Comparison of ENCODE assay signal across 8 mouse cellular contexts in the genomic region with DNA sequence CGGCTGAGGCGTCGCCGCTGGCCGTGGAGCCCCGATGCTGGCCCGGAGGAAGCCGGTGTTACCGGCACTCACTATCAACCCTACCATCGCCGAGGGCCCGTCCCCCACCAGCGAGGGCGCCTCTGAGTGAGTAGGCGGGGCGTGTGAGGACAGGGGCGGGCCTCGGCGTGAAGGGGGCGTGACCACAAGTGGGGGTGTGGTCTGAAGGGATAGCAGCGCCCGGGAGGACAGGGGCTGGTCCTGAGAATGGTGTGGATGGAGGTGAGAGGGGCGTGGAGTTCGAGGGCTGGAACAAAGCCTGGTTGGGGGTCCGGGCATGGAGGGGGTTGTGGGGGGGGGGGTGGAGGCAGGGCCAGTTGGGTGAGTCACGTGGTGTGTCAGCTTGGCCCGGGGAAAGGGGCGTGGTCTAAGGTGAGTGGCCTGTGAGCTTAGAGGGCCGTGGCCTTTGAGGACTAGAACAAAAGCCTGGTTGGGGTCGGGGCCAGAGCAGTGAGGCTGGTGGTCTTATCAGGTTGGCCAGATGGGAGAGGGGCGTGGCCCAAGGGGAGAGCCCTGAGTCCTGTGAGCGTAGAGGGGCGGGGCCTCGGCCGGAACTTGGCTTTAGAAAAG. TPM values are rescaled to one million over a fixed set of nuclear protein-coding genes. Genes with fewer than 3 reads are reported as not detected.
DNase-seq lines count a peak whose midpoint lies in the region; ATAC-seq and TF ChIP-seq lines count a peak whose summit lies in the region.

No protein-coding gene starts in this region.

- ATAC-seq in embryonic facial prominence, embryonic 15.5 days (ENCODE audit: insufficient number of reproducible peaks, low FRiP score, low TSS enrichment, low read depth): peak; percentile 86
- peak; percentile 89 for ATAC-seq in kidney, embryonic 14.5 days (ENCODE audit: low FRiP score, low TSS enrichment)
- peak; percentile 89 for ATAC-seq in liver, embryonic 11.5 days (replicated peaks; ENCODE audit: low FRiP score)

- no peak for TF ChIP-seq CTCF in bone marrow, adult 2 months (IDR thresholded peaks at IDR 0.05; ENCODE audit: control insufficient read depth, insufficient read depth, low read length)

- H3K4me3 ChIP-seq in bone marrow, adult 2 months (replicated peaks; ENCODE audit: control insufficient read depth, low read depth, low read length): peak overlapping the region; percentile 85
- peak overlapping the region; percentile 98 for H3K4me3 ChIP-seq in embryonic facial prominence, embryonic 15.5 days (replicated peaks)
- H3K4me3 ChIP-seq in heart, embryonic 10.5 days: peak overlapping the region; percentile 95
- H3K4me3 ChIP-seq in kidney, embryonic 14.5 days (ENCODE audit: low read length): peak overlapping the region; percentile 91
- peak overlapping the region; percentile 94 for H3K4me3 ChIP-seq in liver, embryonic 11.5 days (ENCODE audit: low read depth, low read length)
- H3K4me3 ChIP-seq in myocyte: peak overlapping the region; percentile 77

- peak; percentile 88 for DNase-seq in 416B (ENCODE audit: low read depth)
- peak; percentile 98 for DNase-seq in heart, embryonic 10.5 days (ENCODE audit: low spot score)
- peak; percentile 89 for DNase-seq in liver, embryonic 11.5 days (ENCODE audit: low spot score)
- DNase-seq in spleen, postnatal 4 days (ENCODE audit: low spot score in 2 of 2): peak; percentile 92 to 97

- peaks cover 50% of the 10 kb centered on the region for H3K79me2 ChIP-seq in myocyte (ENCODE audit: control insufficient read depth, insufficient read depth)

- no peaks in the 10 kb centered on the region for H3K27me3 ChIP-seq in embryonic facial prominence, embryonic 15.5 days
- no peaks in the 10 kb centered on the region for H3K27me3 ChIP-seq in heart, embryonic 10.5 days (ENCODE audit: insufficient read depth, poor library complexity, severe bottlenecking)
- H3K27me3 ChIP-seq in kidney, embryonic 14.5 days (ENCODE audit: control insufficient read depth, insufficient read depth, low read length): no peaks in the 10 kb centered on the region
- H3K27me3 ChIP-seq in liver, embryonic 11.5 days (replicated peaks; ENCODE audit: control insufficient read depth, insufficient read depth, low read length): no peaks in the 10 kb centered on the region
- no peaks in the 10 kb centered on the region for H3K27me3 ChIP-seq in myocyte (ENCODE audit: control insufficient read depth, insufficient read depth, insufficient read length)

- peaks cover 29% of the 10 kb centered on the region for H3K36me3 ChIP-seq in embryonic facial prominence, embryonic 15.5 days
- peaks cover 33% of the 10 kb centered on the region for H3K36me3 ChIP-seq in heart, embryonic 10.5 days
- peaks cover 31% of the 10 kb centered on the region for H3K36me3 ChIP-seq in kidney, embryonic 14.5 days (ENCODE audit: control insufficient read depth, insufficient read depth, low read length)
- H3K36me3 ChIP-seq in liver, embryonic 11.5 days (ENCODE audit: control insufficient read depth, insufficient read depth, low read length): peaks cover 28% of the 10 kb centered on the region
- peaks cover 15% of the 10 kb centered on the region for H3K36me3 ChIP-seq in myocyte (ENCODE audit: control insufficient read depth, insufficient read depth)

- H3K9ac ChIP-seq in embryonic facial prominence, embryonic 15.5 days: peak overlapping the region; percentile 100
- H3K9ac ChIP-seq in kidney, embryonic 14.5 days (ENCODE audit: low read depth, low read length): peak overlapping the region; percentile 98
- H3K9ac ChIP-seq in liver, embryonic 11.5 days (ENCODE audit: low read depth, low read length): peak overlapping the region; percentile 94

- TF ChIP-seq POLR2A in bone marrow, adult 2 months (IDR thresholded peaks at IDR 0.05; ENCODE audit: borderline replicate concordance, control insufficient read depth, low read depth, low read length): no peak
- no peak for TF ChIP-seq POLR2A in myocyte (IDR thresholded peaks at IDR 0.05; ENCODE audit: insufficient read length, low read depth)

- H3K4me2 ChIP-seq in embryonic facial prominence, embryonic 15.5 days (replicated peaks): peak overlapping the region; percentile 85
- H3K4me2 ChIP-seq in kidney, embryonic 14.5 days (replicated peaks; ENCODE audit: low read depth, low read length): peak overlapping the region; percentile 62
- H3K4me2 ChIP-seq in liver, embryonic 11.5 days: peak overlapping the region; percentile 94
- peak overlapping the region; percentile 92 for H3K4me2 ChIP-seq in myocyte (ENCODE audit: low read depth)

- H3K27ac ChIP-seq in bone marrow, adult 2 months (ENCODE audit: control insufficient read depth, insufficient read depth, low read depth, low read length, poor library complexity): peak overlapping the region; percentile 100
- peak overlapping the region; percentile 100 for H3K27ac ChIP-seq in embryonic facial prominence, embryonic 15.5 days (replicated peaks)
- peak overlapping the region; percentile 99 for H3K27ac ChIP-seq in heart, embryonic 10.5 days
- peak overlapping the region; percentile 100 for H3K27ac ChIP-seq in kidney, embryonic 14.5 days (ENCODE audit: low read depth, low read length)
- H3K27ac ChIP-seq in liver, embryonic 11.5 days (ENCODE audit: low read depth, low read length): peak overlapping the region; percentile 99

- WGBS in bone marrow, adult 2 months: under 1% methylated on average over 35 of the region's 35 CpGs
- under 1% methylated on average over 34 of the region's 35 CpGs for WGBS in embryonic facial prominence, embryonic 15.5 days
- WGBS in heart, embryonic 10.5 days: under 1% methylated on average over 35 of the region's 35 CpGs
- WGBS in kidney, embryonic 14.5 days: under 1% methylated on average over 35 of the region's 35 CpGs
- 0% methylated on average over 35 of the region's 35 CpGs for WGBS in liver, embryonic 11.5 days

- H3K4me1 ChIP-seq in bone marrow, adult 2 months (ENCODE audit: control insufficient read depth, insufficient read depth, low read length): peaks cover 3% of the 10 kb centered on the region; the same call in 1 of the 2 replicates
- peaks cover 22% of the 10 kb centered on the region for H3K4me1 ChIP-seq in embryonic facial prominence, embryonic 15.5 days
- peaks cover 34% of the 10 kb centered on the region for H3K4me1 ChIP-seq in heart, embryonic 10.5 days
- peaks cover 16% of the 10 kb centered on the region for H3K4me1 ChIP-seq in kidney, embryonic 14.5 days (ENCODE audit: control insufficient read depth, insufficient read depth, low read length)
- peaks cover 25% of the 10 kb centered on the region for H3K4me1 ChIP-seq in liver, embryonic 11.5 days (replicated peaks; ENCODE audit: control insufficient read depth, insufficient read depth, low read length)

- peak overlapping the region; percentile 50 for H3ac ChIP-seq in myocyte (ENCODE audit: control insufficient read depth, insufficient read length)

- H3K9me3 ChIP-seq in embryonic facial prominence, embryonic 15.5 days (replicated peaks): no peaks in the 10 kb centered on the region
- H3K9me3 ChIP-seq in heart, embryonic 10.5 days: no peaks in the 10 kb centered on the region
- no peaks in the 10 kb centered on the region for H3K9me3 ChIP-seq in kidney, embryonic 14.5 days (ENCODE audit: control insufficient read depth, low read length)
- no peaks in the 10 kb centered on the region for H3K9me3 ChIP-seq in liver, embryonic 11.5 days (ENCODE audit: control insufficient read depth, low read length)

RNA-seq across cellular contexts. Expression of a gene that starts 0.5 kb away (rescaled TPM):
- 57.6 and 108 TPM in 2 replicates for polyA plus RNA-seq in bone marrow, adult 2 months (2011; ENCODE audit: insufficient read depth, insufficient read length, low replicate concordance, missing spikeins)
- polyA plus RNA-seq in embryonic facial prominence, embryonic 15.5 days (2015; fragmentation: Nextera tagmentation; extraction: Ambion mirVana): 189 and 197 TPM in 2 replicates
- polyA plus RNA-seq in heart, embryonic 10.5 days (2016; fragmentation: Nextera tagmentation; extraction: Ambion mirVana): 173 and 196 TPM in 2 replicates
- 187 and 208 TPM in 2 replicates for polyA plus RNA-seq in kidney, embryonic 14.5 days (2014; fragmentation: Nextera tagmentation; extraction: Ambion mirVana)
- polyA plus RNA-seq in liver, embryonic 11.5 days (2014; fragmentation: Nextera tagmentation; extraction: Ambion mirVana): 201 and 207 TPM in 2 replicates
- 126 TPM for polyA plus RNA-seq in myocyte (2012; fragmentation: generic; extraction: Trizol)

RNA-seq across cellular contexts. Expression of a gene that starts 7.5 kb away (rescaled TPM):
- 0.87 TPM in 1 of 2 replicates, not detected in the other for polyA plus RNA-seq in bone marrow, adult 2 months (2011; ENCODE audit: insufficient read depth, insufficient read length, low replicate concordance, missing spikeins)
- polyA plus RNA-seq in embryonic facial prominence, embryonic 15.5 days (2015; fragmentation: Nextera tagmentation; extraction: Ambion mirVana): 0.89 and 0.92 TPM in 2 replicates
- 0.43 and 2.4 TPM in 2 replicates for polyA plus RNA-seq in heart, embryonic 10.5 days (2016; fragmentation: Nextera tagmentation; extraction: Ambion mirVana)
- 0.11 and 0.24 TPM in 2 replicates for polyA plus RNA-seq in kidney, embryonic 14.5 days (2014; fragmentation: Nextera tagmentation; extraction: Ambion mirVana)
- 17.3 and 17.6 TPM in 2 replicates for polyA plus RNA-seq in liver, embryonic 11.5 days (2014; fragmentation: Nextera tagmentation; extraction: Ambion mirVana)
- polyA plus RNA-seq in myocyte (2012; fragmentation: generic; extraction: Trizol): 0.14 TPM

RNA-seq across cellular contexts. Expression of a gene that starts 28.8 kb away (rescaled TPM):
- 28.2 and 31.0 TPM in 2 replicates for polyA plus RNA-seq in bone marrow, adult 2 months (2011; ENCODE audit: insufficient read depth, insufficient read length, low replicate concordance, missing spikeins)
- 57.6 and 59.4 TPM in 2 replicates for polyA plus RNA-seq in embryonic facial prominence, embryonic 15.5 days (2015; fragmentation: Nextera tagmentation; extraction: Ambion mirVana)
- polyA plus RNA-seq in heart, embryonic 10.5 days (2016; fragmentation: Nextera tagmentation; extraction: Ambion mirVana): 17.6 and 18.6 TPM in 2 replicates
- polyA plus RNA-seq in kidney, embryonic 14.5 days (2014; fragmentation: Nextera tagmentation; extraction: Ambion mirVana): 16.1 and 18.1 TPM in 2 replicates
- 31.6 and 34.2 TPM in 2 replicates for polyA plus RNA-seq in liver, embryonic 11.5 days (2014; fragmentation: Nextera tagmentation; extraction: Ambion mirVana)
- polyA plus RNA-seq in myocyte (2012; fragmentation: generic; extraction: Trizol): 26.1 TPM

RNA-seq across cellular contexts. Expression of a gene that starts 36.4 kb away (rescaled TPM):
- 10.3 and 16.7 TPM in 2 replicates for polyA plus RNA-seq in bone marrow, adult 2 months (2011; ENCODE audit: insufficient read depth, insufficient read length, low replicate concordance, missing spikeins)
- polyA plus RNA-seq in embryonic facial prominence, embryonic 15.5 days (2015; fragmentation: Nextera tagmentation; extraction: Ambion mirVana): 81.3 and 87.7 TPM in 2 replicates
- 58.0 and 73.9 TPM in 2 replicates for polyA plus RNA-seq in heart, embryonic 10.5 days (2016; fragmentation: Nextera tagmentation; extraction: Ambion mirVana)
- polyA plus RNA-seq in kidney, embryonic 14.5 days (2014; fragmentation: Nextera tagmentation; extraction: Ambion mirVana): 50.6 and 58.9 TPM in 2 replicates
- 80.3 and 84.0 TPM in 2 replicates for polyA plus RNA-seq in liver, embryonic 11.5 days (2014; fragmentation: Nextera tagmentation; extraction: Ambion mirVana)
- 139 TPM for polyA plus RNA-seq in myocyte (2012; fragmentation: generic; extraction: Trizol)

RNA-seq across cellular contexts. Expression of a gene that starts 46.2 kb away (rescaled TPM):
- polyA plus RNA-seq in bone marrow, adult 2 months (2011; ENCODE audit: insufficient read depth, insufficient read length, low replicate concordance, missing spikeins): 26.2 and 52.3 TPM in 2 replicates
- polyA plus RNA-seq in embryonic facial prominence, embryonic 15.5 days (2015; fragmentation: Nextera tagmentation; extraction: Ambion mirVana): 199 and 216 TPM in 2 replicates
- polyA plus RNA-seq in heart, embryonic 10.5 days (2016; fragmentation: Nextera tagmentation; extraction: Ambion mirVana): 197 and 226 TPM in 2 replicates
- polyA plus RNA-seq in kidney, embryonic 14.5 days (2014; fragmentation: Nextera tagmentation; extraction: Ambion mirVana): 140 and 196 TPM in 2 replicates
- 147 and 153 TPM in 2 replicates for polyA plus RNA-seq in liver, embryonic 11.5 days (2014; fragmentation: Nextera tagmentation; extraction: Ambion mirVana)
- polyA plus RNA-seq in myocyte (2012; fragmentation: generic; extraction: Trizol): 192 TPM

Comparison
In these comparisons a context has a peak if more than half of its experiments do, and no peak if none do; other contexts are left out.
1. Peak in every context shown above with its lines: DNase-seq, ATAC-seq, H3K4me3 ChIP-seq and H3K27ac ChIP-seq.